Mouse (Mus musculus) lung, postnatal 36 days (tissue): ENCODE measurements at regions not wholly inside any gene's neighbourhood (a gene's known extent, or its start where the extent isn't known, plus 50 kb on each side); places are given as distances from the start of the nearest gene placed in this dataset.

Source experiments
- DNase-seq: peaks from one replicate; pipeline ENCODE4 v3.0.0; 2022; ENCODE audit warnings: mixed read lengths

DNA sequence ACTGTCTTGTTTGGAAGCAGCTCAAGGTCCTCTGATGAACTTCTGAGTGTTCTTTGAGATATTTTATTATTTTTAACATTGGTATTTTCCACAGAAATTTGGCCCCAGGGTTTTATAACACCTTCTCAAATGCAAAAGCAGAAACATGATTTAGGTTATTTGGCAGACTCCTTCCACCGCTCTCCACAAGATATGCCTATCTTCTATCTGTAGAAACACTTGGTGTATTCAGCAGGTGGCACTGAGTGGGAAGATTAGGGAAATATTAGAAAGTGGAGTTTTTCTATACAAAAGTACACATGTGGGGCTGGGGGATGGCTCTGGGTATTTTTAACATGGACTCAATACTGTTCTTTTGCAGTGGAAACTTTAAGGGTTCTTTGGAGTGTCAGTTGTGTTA lies 475.3 kb downstream of the Dach1 start:
- no peak for DNase-seq

DNA sequence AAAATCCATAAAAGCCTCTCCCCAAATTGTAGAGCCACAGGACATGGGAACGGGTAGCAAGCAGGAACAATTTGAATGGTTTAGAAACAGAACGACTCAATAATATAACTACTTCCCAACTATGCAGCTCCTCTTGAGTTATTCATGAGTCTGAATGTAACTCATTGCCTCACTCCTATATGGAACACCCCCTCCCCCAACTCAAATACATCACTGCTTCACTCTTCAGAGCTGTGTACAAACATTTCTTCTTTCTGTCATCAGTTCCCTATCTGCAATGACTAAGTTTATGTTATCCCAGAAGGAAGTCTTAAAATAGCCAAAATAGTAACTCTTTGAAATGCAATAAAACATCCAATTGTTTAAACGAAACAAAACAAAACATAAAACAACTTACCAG lies 484.9 kb downstream of the Dach1 start:
- DNase-seq, result no peak

DNA sequence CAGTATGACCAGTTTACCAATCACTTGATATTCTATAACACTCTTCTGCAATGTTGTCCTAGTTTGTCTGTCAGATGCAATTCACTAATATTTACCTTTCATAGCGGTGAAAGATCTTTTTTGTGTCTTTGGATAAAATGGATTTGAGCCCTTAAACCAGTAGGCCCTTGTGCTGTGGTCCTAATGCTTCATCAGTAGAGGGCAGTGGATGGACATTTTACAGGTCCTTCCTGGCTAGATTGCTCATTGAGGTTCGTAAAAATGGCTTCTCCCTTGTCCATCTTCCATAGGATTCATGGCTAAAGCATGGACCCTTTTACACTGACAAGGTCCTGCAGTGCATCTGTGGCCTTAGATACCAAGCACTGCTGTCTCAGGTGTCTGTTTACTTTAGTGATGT lies 501.8 kb downstream of the Dach1 start:
- peak; percentile 7 for DNase-seq

DNA sequence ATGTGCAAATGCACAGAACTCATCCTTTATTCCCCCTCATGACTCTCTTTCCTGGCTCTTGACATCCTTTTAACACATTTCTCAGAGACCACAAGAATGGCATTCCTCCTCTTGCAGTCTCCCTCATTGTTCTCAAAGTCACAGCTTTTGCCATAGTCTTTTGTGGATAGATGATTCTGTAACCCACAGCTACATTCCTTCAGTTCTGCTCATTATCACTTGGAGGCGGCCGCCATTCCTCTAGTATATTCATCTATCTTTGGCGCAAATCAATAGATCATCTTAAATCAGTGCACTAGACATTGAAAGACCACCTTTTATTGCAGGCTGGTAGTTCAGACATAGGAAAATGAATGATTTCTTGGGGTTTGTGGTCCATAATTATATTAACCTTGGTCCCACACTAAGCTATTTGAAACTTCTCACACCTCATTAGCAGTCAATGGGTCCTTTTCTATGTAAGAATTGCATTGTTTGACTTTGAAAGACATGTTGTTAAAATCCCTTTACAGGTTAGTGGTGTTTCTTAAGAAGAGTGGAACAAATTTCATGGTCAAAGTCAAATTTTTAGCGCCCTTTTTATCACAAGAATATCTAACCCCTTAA lies 531.3 kb downstream of the Dach1 start:
- DNase-seq, result no peak

DNA sequence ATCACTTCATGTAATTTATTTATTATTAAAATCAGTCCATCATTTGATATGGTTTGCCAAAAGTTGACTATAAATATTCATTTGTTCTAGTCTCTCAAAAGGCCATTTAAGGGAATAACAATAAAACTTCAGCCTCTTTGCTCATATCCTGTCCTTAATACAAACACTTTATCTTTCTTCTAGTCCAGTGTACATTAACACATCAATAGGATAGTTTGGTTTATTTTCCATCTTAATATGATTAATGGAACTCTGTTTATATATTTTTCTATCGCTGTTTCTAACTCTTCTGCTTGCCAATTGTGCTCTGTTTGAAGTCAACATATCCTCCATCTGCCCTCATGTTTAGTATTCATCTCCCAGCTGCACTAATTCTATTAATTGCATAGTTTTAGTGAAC lies 558.1 kb downstream of the Dach1 start:
- no peak for DNase-seq

DNA sequence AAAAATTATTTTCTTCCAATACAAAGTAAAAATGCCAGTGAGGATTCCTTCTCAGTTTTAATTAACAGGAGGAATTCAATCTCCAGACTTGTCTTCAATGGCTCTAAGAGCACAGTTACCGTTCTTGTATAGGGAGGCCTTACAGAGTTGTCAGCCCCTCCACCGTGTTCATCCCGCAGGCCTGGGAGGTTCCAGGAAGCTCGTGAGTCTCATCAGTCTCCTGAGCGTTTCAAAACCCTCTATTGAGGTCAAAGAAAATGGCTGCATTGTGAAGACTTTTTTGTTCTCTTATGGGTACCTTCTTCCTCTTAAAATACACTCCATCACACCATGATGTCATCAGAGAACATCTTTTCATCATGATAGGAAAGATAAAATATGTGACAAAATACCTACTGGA lies 572.9 kb downstream of the Dach1 start:
- DNase-seq, result no peak

DNA sequence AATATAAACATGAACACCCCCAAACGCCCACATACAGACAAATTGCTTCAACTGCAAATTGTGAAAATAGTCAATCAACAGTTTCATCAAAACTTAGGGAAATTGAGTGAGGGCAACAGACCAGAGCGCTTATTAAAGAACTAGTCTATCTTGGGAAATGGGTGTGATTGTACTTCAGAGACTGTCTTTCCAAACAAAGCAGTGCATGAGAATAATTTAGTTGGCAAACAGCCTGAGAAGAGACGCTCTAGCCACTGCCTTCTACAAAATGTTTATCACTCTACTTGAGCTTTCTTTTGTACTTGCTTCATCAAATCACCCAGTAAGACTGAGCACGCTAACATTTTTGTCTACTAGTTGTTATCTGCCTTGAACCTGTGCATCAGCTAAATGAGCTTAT lies 581.0 kb downstream of the Dach1 start:
- DNase-seq, result peak; percentile 41

DNA sequence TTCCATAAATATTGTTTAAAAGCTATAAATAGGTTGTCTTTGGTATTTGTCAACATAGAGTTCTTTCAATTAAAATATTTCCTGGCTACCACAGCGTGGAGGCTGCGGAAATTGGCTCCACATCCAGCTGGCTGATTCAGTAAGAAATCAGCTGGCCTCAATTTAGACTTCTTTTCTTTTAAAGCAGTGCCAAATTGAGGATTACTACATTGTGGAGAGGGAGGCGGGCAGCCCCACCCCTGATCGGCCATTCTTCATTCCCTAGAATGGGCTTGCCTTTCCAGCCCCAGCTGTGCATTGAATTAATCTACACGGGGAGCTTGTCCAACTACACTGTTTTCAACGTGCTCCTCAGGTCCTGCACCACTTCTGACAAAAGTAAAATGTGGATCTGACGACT lies 581.4 kb downstream of the Dach1 start:
- DNase-seq, result peak; percentile 53

DNA sequence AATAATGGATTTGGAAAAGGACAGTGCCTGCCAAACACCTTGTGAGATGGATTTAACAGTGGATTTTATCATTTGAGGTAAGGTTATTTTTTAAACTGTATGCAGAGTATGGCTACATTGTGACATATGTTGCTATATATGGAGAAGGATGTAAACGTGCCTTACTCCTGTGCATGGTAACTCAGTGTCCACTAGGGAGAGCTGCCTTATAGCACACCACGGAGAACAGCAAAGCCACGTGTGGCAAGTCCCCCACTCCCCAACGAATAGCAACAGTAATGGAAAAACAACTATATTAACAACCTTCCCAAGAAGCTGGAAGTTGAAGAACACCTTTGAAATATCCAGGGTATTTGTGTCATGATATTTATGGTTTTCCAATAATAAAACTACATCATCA lies 582.6 kb downstream of the Dach1 start:
- DNase-seq, result no peak

DNA sequence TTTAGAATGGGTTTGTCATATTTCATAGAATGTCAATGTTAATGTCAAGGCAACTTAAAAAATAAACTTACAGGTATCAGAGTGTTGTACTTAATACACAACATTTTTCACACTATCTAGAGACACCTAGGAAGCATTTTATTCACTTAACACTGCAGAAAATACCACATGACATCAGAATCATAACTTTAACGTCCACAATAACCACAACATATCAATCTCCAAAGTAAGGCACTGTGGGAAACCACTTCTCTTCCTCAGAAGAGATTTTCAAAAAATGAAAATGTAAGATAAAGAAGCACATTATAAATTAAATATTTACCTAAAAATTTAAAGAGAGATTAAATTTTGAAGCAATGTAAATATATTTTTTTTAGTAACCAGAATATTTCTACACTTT lies 599.3 kb downstream of the Dach1 start:
- DNase-seq, result no peak

DNA sequence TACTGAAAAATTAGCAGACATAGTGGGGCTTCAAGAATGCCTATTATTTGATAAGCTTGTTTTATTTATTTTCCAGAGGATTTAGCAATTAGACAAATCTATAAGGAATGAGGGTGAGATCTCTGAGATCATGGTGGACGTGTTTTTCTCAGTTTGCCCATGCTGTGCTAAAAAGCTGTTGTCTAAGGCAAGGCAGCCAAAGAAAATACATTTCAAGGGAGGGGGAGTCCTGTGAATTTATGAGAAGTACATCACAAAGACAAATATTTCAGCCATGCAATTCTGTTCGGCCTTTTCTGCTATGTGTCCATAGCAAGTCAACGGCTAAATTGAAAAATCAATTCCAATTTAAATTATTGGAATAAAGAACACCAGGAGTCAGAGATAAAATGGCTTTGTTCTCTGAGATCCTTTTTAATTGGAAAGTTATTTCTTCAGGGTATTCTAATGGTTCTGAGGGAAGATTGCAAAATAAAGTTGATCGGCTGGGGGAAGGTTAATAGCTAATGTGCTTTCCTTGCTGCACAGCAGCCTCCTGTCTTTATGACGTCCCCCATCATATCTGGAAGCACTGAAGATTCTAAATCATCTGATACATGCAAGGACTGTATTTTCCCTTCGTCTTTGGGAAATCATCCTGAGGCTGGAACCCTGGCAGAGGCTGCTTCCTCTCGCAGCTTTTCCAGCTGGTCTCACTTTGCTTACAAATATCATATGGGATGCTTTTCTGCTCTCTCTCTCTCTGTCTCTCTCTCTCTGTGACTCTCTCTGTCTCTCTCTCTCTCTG lies 609.3 kb downstream of the Dach1 start:
- DNase-seq, result no peak

DNA sequence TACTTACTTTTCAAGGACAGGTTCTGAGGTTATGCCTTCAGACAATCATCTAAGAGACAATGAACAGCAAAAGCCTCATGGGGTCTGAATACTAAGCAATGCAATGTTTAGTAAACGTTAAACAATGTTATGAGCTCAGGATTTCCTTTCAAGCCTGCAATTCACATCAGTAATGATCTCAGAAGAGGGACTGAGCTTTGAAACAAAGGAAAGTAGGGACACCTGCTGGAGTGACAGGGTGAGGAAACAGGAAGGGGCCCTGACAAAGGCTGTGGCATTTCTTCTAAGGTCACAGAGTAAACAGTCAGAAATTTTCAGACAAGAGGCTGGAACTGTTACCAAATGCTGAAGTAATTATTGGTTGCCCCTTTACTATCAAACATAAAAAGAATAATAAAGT lies 610.0 kb downstream of the Dach1 start:
- DNase-seq, result peak; percentile 40

DNA sequence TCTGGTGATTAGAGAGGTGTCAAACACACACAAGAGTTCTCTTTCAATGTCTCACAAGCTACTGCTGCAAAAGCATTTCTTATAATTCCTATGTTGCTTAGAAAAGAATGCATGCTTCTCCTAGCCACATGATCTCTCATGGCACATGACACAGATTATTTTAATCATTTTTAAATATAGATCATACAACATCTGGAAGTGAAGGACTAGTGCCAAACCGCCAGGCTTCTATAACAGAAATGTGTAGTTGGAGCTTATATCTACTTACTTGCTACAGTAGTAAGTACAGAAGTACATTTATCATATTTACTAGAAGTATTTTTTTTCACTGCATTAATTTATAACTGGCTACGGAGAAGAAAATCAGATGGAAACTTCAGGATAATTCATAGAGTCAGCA lies 611.3 kb downstream of the Dach1 start:
- no peak for DNase-seq

DNA sequence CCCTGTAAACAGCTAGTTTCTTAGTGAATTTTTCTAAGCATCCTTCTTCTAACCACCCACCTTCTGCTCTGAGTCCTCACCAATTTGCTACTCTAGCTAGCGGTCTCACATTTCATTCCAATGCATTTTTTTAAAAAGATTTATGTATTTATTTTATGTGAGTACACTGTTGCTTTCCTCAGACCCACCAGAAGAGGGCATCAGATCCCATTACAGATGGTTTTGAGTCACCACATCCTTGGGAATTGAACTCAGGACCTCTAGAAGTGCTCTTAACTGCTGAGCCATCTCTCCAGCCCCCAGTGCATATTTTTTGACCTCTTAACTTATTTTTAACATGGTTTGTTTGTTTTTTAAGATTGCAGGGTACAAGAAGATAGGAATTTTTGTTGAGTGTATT lies 611.7 kb downstream of the Dach1 start:
- no peak for DNase-seq

DNA sequence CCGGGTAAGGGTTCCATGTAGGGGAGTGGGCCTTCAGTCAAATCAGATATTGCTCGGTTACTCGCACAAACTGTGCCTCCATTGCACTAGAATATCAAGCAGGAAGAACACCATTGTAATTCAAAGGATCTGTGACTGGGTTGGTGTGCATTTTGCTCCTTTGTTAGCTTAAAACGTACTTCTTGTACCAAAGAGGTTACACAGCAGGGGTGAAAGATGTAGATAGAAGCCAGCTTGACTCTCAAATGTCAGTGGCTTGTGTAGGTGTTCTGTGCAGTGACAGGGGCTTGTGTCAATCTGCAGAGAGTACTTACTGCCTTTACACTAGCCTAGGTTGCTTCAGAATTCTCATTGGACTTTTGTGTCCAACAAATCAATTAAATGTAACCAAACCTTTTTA lies 623.3 kb downstream of the Dach1 start:
- DNase-seq, result no peak

DNA sequence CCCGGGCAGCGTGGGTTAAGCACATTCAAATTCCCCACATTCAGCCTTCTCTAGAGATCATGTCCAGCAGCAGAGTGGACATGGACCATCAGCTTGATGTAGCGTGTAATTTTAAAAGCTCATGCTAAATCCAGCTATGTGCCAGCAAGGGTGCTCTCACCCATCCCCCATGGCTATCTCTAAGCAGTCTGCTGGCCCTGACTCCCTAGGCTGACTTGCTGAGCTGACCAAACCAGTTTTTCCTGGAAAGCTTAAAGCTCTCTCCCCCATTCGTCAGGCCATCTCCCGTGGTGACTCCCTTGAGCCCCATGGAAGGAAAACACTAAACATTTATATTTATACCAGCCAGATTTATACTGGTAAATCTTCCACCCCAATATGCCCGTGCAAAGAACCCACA lies 625.3 kb downstream of the Dach1 start:
- no peak for DNase-seq

DNA sequence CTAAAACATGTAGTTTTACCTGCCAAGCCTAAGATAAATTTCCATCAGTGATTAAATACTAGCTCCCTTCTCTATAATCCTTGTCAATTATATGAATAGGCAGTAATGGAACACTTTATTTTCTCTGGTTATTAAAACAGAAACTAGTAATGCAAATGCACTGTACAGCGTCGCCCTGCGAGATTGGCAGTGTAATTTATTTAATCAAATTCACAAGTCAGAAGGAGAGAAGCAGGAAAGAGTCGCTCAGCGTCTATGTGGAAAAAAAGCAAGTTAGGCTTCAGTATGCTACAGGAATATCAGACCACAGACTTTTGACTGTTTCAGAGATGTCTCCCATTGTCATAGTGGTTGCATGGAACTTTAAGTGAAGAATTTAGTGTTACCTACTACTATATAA lies 632.6 kb downstream of the Dach1 start:
- DNase-seq, result no peak

DNA sequence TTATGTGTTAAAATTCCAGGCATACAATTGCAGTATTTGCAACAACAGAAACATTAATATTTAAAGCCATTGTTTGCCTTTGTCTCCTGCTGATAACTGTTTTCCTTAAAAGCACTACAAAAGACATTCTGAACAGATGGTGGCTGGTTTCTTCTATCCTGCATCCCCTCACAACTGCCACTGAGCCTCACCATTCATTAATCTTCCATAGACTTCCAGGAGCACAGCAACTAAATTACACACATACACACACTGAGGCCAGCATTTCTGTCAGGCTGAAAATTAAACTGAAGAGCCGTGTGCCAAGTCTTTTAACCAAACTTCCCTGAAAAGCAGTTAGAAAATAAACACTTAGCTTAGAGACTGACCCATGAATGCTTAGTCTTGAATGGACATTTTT lies 658.2 kb downstream of the Dach1 start:
- DNase-seq, result no peak

DNA sequence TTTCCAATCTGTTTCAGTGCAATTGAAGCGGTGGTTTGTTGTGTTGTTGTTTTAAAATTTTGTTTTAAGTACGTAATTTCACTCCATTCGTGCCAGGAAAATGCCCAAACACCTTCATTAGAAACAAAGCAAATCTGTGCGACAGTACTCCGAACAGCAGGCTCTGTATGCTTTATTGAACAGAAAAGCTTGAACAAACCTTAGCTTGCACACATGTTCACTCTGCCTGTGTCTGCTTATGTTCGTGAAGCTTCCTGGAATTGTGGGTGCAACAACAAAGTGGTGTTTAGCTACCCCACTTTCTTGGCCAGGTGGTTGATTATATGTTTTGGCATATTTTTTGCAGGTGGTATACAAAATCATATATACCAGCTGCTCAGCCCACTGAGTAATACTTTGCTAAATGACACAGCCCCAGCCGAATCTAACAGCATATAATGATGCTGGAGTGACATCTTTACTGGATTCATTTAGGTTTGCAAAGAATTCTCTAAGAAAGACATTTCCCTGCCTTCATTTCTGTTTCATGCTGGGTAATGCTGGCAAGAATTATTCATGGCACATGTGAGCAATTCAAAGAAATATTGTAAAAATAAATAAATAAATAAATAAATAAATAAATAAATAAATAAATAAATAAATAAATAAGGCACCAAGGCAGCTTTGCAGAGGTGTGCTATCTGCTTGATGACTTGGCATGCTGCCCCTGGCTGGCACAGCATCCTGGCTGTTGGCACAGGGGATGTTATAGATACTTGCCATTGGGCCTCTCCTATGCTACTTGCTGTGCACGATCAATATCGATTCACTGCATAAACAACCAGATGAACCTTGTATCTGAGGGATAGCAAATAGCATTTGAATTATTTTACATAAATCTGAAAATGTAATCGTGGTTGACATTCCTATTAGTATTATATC lies 679.9 kb downstream of the Dach1 start:
- no peak for DNase-seq

DNA sequence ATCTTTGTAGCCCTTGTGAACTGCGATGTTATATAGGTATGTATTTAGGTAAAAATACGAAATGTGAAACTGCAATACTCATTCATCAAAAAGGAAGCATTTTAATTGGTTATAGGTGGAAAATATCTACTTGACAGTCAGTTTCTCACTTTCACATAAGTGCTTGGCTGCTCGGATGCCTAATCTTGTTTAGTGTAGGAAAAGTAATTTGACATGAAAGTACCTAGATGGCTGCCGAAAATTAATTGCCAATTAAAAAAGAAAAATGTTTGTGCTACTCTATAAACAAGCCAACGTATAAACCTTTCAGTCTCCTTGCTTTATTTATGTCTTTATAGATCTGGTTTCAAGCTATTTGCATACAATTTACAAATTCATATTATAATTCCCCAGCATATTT lies 691.3 kb downstream of the Dach1 start:
- no peak for DNase-seq

DNA sequence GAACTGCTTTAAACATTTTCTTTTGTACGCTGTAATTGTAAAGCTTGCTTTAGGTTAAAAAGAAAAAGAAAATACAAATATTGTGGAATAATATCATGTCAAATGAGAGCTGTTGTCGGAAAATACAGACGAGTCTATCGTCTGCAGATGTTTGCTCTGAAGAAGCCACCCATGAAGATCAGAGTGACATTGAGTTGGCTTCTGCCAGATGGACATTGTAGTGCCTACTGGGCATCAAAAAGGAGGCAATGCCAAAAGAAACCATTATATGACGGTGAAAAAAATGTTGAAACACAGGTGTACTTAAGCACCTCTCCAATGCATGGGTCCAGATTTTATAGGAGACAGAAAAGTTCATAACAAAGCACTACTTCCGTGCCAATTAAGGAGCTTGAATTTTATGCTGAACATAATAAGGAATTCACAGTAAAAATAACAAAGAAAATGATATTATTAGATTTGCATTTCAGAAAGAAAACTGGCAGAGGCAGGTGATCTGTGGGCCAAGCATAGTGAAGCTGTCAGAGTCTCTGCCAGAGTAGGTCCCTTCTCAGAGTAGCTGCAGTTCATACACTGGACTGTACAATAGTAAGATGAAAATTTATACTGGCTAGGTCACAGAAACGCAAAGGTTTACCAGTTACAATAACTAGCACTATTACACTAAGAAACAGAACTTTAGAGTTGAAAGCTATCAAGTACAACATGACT lies 718.9 kb downstream of the Dach1 start:
- DNase-seq, result no peak

DNA sequence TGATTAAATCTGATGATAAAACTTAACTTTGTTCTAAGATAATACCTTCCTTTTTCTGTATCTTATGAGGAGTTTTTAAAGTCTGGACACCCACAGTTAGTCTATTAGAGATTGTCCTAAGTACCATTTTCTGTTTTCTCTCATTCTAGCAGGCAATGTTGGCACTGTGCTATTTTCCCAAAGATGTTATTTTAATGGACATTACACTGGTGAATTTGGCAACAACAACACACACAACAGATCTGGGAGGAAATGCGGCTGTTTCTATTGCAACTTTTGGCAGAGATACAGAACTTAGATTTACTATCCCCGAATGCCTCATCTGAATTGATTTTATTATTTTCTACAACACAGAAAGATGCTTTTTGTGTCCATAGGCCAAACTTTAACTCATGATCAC lies 720.9 kb downstream of the Dach1 start:
- peak; percentile 0 for DNase-seq

DNA sequence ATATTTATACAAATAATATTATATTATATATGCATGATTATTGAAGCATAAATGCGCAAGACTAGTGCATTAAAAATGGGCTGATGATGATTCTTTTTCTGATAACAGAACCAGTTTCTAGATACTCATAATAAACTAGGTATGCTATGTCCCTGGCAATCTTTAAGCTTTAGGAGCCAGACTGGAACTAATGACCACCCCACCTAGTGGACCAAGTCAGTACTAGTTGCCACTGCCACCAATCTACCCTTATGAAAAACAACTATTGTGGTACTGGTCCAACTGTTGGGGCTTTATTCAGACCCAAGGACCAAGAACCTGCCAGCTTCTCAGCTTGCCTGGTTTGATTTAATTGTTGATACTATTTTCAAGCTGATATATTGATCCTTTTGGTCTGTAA lies 722.8 kb downstream of the Dach1 start:
- DNase-seq, result no peak
